In the genomic region with DNA sequence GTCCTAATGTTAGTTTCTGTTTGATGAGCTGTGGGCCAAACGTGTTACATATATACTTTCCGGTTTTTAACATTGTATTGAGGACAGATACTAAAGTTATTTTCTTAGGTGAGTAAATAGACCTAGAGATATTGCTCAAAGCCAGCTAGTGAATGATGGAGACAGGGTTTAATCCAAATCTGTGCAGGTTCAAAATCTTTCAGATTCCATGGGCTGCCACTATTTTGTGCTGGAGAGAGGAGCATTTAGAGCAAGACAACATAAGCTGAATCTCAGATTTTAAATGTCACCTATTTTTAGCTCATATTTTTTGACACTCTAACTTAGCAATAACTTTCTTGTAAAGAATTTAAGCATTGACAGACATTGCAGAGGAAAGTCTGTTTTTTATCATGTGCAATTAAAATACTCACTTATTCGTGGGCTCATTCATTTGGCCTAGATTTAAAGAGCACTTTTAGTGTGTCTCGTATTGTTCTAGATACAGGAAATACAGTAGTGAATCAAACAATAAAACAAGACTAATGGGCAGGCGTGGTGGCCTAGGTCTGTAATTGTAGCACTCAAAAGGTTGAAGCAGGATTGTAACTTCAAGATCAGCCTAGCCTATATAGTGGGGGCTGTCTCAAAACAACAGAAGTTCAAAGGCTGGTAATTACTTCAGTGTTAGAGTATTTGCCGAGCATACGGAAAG, we compare ENCODE assay signal across 9 mouse cellular contexts. TPM values are rescaled to one million over a fixed set of nuclear protein-coding genes. Genes with fewer than 3 reads are reported as not detected.
DNase-seq lines count a peak whose midpoint lies in the region; ATAC-seq and TF ChIP-seq lines count a peak whose summit lies in the region.
"Had no signal": no experiment of that assay in that cellular context is flagged by ENCODE, and none has a peak within 500 bp of the region (broad histone marks: within the 10 kb centered on the region; RNA-seq: fewer than 3 reads in every experiment).

No protein-coding gene starts in this region.

- no peaks in the 10 kb centered on the region for H3K27me3 ChIP-seq in heart, postnatal 0 days (ENCODE audit: control insufficient read depth, insufficient read depth, low read length)
- H3K27me3 ChIP-seq in MEL (ENCODE audit: control insufficient read depth in 1 of 2, insufficient read depth in 2 of 2, low read length in 2 of 2): no peaks in the 10 kb centered on the region
- no peaks in the 10 kb centered on the region for H3K27me3 ChIP-seq in hindbrain, embryonic 13.5 days
- H3K27me3 ChIP-seq in midbrain, embryonic 12.5 days: no peaks in the 10 kb centered on the region

- H3K79me2 ChIP-seq in MEL (ENCODE audit: control insufficient read depth, insufficient read depth, low read length, poor library complexity): peaks cover 68% of the 10 kb centered on the region

- H3K27ac ChIP-seq in heart, postnatal 0 days (ENCODE audit: low read depth): peak overlapping the region; percentile 98
- no peak overlapping the region for H3K27ac ChIP-seq in MEL (ENCODE audit: control insufficient read depth, low read depth, low read length)
- H3K27ac ChIP-seq in hindbrain, embryonic 13.5 days: peak overlapping the region; percentile 96
- H3K27ac ChIP-seq in midbrain, embryonic 12.5 days (replicated peaks): peak overlapping the region; percentile 89; the same call in 1 of the 2 replicates

- peak overlapping the region; percentile 93; the same call in 1 of the 2 replicates for H3K9ac ChIP-seq in heart, postnatal 0 days (replicated peaks; ENCODE audit: low read depth, low read length)
- peak overlapping the region; percentile 75 for H3K9ac ChIP-seq in MEL (ENCODE audit: control insufficient read depth, low read depth, low read length, poor library complexity, severe bottlenecking)
- H3K9ac ChIP-seq in hindbrain, embryonic 13.5 days: peak overlapping the region; percentile 94
- peak overlapping the region; percentile 84; the same call in 1 of the 2 replicates for H3K9ac ChIP-seq in midbrain, embryonic 12.5 days (replicated peaks)

- H3K4me2 ChIP-seq in heart, postnatal 0 days (ENCODE audit: low read depth, low read length): peak overlapping the region; percentile 89
- peak overlapping the region; percentile 91 for H3K4me2 ChIP-seq in hindbrain, embryonic 13.5 days
- H3K4me2 ChIP-seq in midbrain, embryonic 12.5 days (replicated peaks): peak overlapping the region; percentile 75

- ATAC-seq in heart, postnatal 0 days (ENCODE audit: insufficient read depth, low read depth): no peak
- ATAC-seq in hindbrain, embryonic 13.5 days (ENCODE audit: low FRiP score): no peak
- ATAC-seq in midbrain, embryonic 12.5 days (ENCODE audit: low FRiP score, low read depth): no peak
- ATAC-seq in megakaryocyte-erythroid progenitor cell, adult 5-6 weeks (replicated peaks; ENCODE audit: low FRiP score, low TSS enrichment, poor library complexity, severe bottlenecking): no peak

- H3K4me3 ChIP-seq in heart, postnatal 0 days (ENCODE audit: low read depth, low read length): peak overlapping the region; percentile 84
- peak overlapping the region; percentile 83 to 90 for H3K4me3 ChIP-seq in MEL (ENCODE audit: control insufficient read depth in 1 of 2, insufficient read depth in 1 of 2, low read depth in 2 of 2, low read length in 2 of 2)
- H3K4me3 ChIP-seq in hindbrain, embryonic 13.5 days: peak overlapping the region; percentile 71
- H3K4me3 ChIP-seq in midbrain, embryonic 12.5 days: peak overlapping the region; percentile 72

- TF ChIP-seq EP300 in heart, postnatal 0 days (IDR thresholded peaks at IDR 0.05; ENCODE audit: low read depth): no peak
- no peak for TF ChIP-seq EP300 in MEL (IDR thresholded peaks at IDR 0.05; ENCODE audit: low read depth in 1 of 2, low read length in 2 of 2)

- TF ChIP-seq CTCF in heart, postnatal 0 days (IDR thresholded peaks at IDR 0.05; ENCODE audit: low read depth): no peak
- no peak for TF ChIP-seq CTCF in MEL (IDR thresholded peaks at IDR 0.05 in 2 of 3, conservative IDR thresholded peaks at IDR 0.05 in 1 of 3; ENCODE audit: control insufficient read depth in 1 of 3, insufficient read depth in 1 of 3, low read depth in 2 of 3, low read length in 3 of 3, poor library complexity in 1 of 3, severe bottlenecking in 1 of 3)

- H3K4me1 ChIP-seq in heart, postnatal 0 days (ENCODE audit: control insufficient read depth, insufficient read depth): peaks cover 17% of the 10 kb centered on the region
- peaks cover 14 to 18% of the 10 kb centered on the region in 2 experiments for H3K4me1 ChIP-seq in MEL (ENCODE audit: control insufficient read depth in 1 of 2, insufficient read depth in 2 of 2, low read length in 2 of 2)
- H3K4me1 ChIP-seq in hindbrain, embryonic 13.5 days (replicated peaks): peaks cover 64% of the 10 kb centered on the region
- H3K4me1 ChIP-seq in midbrain, embryonic 12.5 days: peaks cover 31% of the 10 kb centered on the region

- DNase-seq in heart, postnatal 0 days (ENCODE audit: low spot score): no peak
- DNase-seq in heart, adult 18-20 months: no peak
- DNase-seq in MEL (ENCODE audit: low read depth, low spot score): no peak
- DNase-seq in gastrocnemius, postnatal 36 days: no peak
- DNase-seq in gastrocnemius, postnatal 10 days: no peak

- intact Hi-C loops in gastrocnemius, postnatal 36 days (cut with DNase I): no loop called here

- H3K9me3 ChIP-seq in heart, postnatal 0 days (replicated peaks; ENCODE audit: control insufficient read depth, low read length): no peaks in the 10 kb centered on the region
- no peaks in the 10 kb centered on the region for H3K9me3 ChIP-seq in MEL (replicated peaks; ENCODE audit: insufficient read depth, low read length)
- H3K9me3 ChIP-seq in hindbrain, embryonic 13.5 days: no peaks in the 10 kb centered on the region
- no peaks in the 10 kb centered on the region for H3K9me3 ChIP-seq in midbrain, embryonic 12.5 days

- WGBS in heart, postnatal 0 days: 35% methylated on average over 7 of the region's 7 CpGs
- 57% methylated on average over 7 of the region's 7 CpGs for WGBS in hindbrain, embryonic 13.5 days
- 58% methylated on average over 7 of the region's 7 CpGs for WGBS in midbrain, embryonic 12.5 days

- H3K36me3 ChIP-seq in heart, postnatal 0 days (replicated peaks; ENCODE audit: control insufficient read depth, insufficient read depth, low read length): peaks cover 13% of the 10 kb centered on the region
- H3K36me3 ChIP-seq in MEL (ENCODE audit: control insufficient read depth in 1 of 2, insufficient read depth in 2 of 2, low read length in 2 of 2): peaks cover 5 to 34% of the 10 kb centered on the region in 2 experiments
- H3K36me3 ChIP-seq in hindbrain, embryonic 13.5 days: peaks cover 19% of the 10 kb centered on the region
- H3K36me3 ChIP-seq in midbrain, embryonic 12.5 days: peaks cover 13% of the 10 kb centered on the region

- TF ChIP-seq POLR2A in MEL (IDR thresholded peaks at IDR 0.05; ENCODE audit: control insufficient read depth in 1 of 2, insufficient read depth in 1 of 2, low read depth in 1 of 2, low read length in 2 of 2, poor library complexity in 1 of 2): no peak

- TF ChIP-seq RAD21 in MEL (IDR thresholded peaks at IDR 0.05; ENCODE audit: low read depth, low read length): no peak

RNA-seq across cellular contexts. Expression of a gene that starts 0.7 kb away (rescaled TPM):
- 12.1 and 17.0 TPM in 2 replicates for total RNA-seq in heart, postnatal 0 days (2014; rRNA removed; ENCODE audit: low replicate concordance)
- polyA plus RNA-seq in heart, postnatal 0 days (2015; fragmentation: Nextera tagmentation; extraction: Ambion mirVana): 6.9 and 7.6 TPM in 2 replicates
- total RNA-seq in heart, adult 18-20 months (2021): 10 to 100 TPM; 28.4 to 29.7 TPM
- 39.6 and 40.3 TPM in 2 replicates for total RNA-seq in MEL (2012; rRNA removed)
- 10 to 100 TPM; 59.8 to 93.2 TPM for polyA plus RNA-seq in MEL (2012; ENCODE audit: insufficient read depth in 1 of 2, insufficient read length in 2 of 2, low read depth in 1 of 2, low replicate concordance in 2 of 2, missing spikeins in 1 of 2)
- 29.9 and 30.1 TPM in 2 replicates for polyA plus RNA-seq in hindbrain, embryonic 13.5 days (2015; fragmentation: Nextera tagmentation; extraction: Ambion mirVana)
- polyA plus RNA-seq in midbrain, embryonic 12.5 days (2016; fragmentation: Nextera tagmentation; extraction: Ambion mirVana): 37.5 and 42.2 TPM in 2 replicates
- 10 to 100 TPM; 21.9 to 23.1 TPM for total RNA-seq in gastrocnemius, postnatal 36 days (2021)
- 51.1 and 51.9 TPM in 2 replicates for total RNA-seq in megakaryocyte-erythroid progenitor cell, adult 5-6 weeks (2014; fragmentation: Nextera tagmentation)
- 46.0 and 52.5 TPM in 2 replicates for total RNA-seq in megakaryocyte-erythroid progenitor cell, adult 5-6 weeks (2017)
- 10 to 100 TPM; 30.3 to 35.3 TPM for total RNA-seq in gastrocnemius, postnatal 10 days (2021)

RNA-seq across cellular contexts. Expression of a gene that starts 0.9 kb away (rescaled TPM):
- total RNA-seq in heart, postnatal 0 days (2014; rRNA removed; ENCODE audit: low replicate concordance): 62.5 and 101 TPM in 2 replicates
- 58.9 and 64.3 TPM in 2 replicates for polyA plus RNA-seq in heart, postnatal 0 days (2015; fragmentation: Nextera tagmentation; extraction: Ambion mirVana)
- total RNA-seq in heart, adult 18-20 months (2021): 10 to 100 TPM; 52.7 to 55.7 TPM
- 75.5 and 81.4 TPM in 2 replicates for total RNA-seq in MEL (2012; rRNA removed)
- 10 to 100 TPM in 1 of 2 experiments, not detected in 1; 68.1 TPM for polyA plus RNA-seq in MEL (2012; ENCODE audit: insufficient read depth in 1 of 2, insufficient read length in 2 of 2, low read depth in 1 of 2, low replicate concordance in 2 of 2, missing spikeins in 1 of 2)
- 87.1 and 87.8 TPM in 2 replicates for polyA plus RNA-seq in hindbrain, embryonic 13.5 days (2015; fragmentation: Nextera tagmentation; extraction: Ambion mirVana)
- 49.1 and 53.8 TPM in 2 replicates for polyA plus RNA-seq in midbrain, embryonic 12.5 days (2016; fragmentation: Nextera tagmentation; extraction: Ambion mirVana)
- total RNA-seq in gastrocnemius, postnatal 36 days (2021): 10 to 100 TPM; 40.7 to 41.1 TPM
- 42.1 and 49.5 TPM in 2 replicates for total RNA-seq in megakaryocyte-erythroid progenitor cell, adult 5-6 weeks (2014; fragmentation: Nextera tagmentation)
- 44.9 and 45.7 TPM in 2 replicates for total RNA-seq in megakaryocyte-erythroid progenitor cell, adult 5-6 weeks (2017)
- total RNA-seq in gastrocnemius, postnatal 10 days (2021): 10 to 100 TPM; 47.5 to 48.2 TPM

RNA-seq across cellular contexts. Expression of a gene that starts 15.1 kb away (rescaled TPM):
- total RNA-seq in heart, postnatal 0 days (2014; rRNA removed; ENCODE audit: low replicate concordance): 105 and 108 TPM in 2 replicates
- 86.4 and 91.2 TPM in 2 replicates for polyA plus RNA-seq in heart, postnatal 0 days (2015; fragmentation: Nextera tagmentation; extraction: Ambion mirVana)
- total RNA-seq in heart, adult 18-20 months (2021): 100 to 1,000 TPM; 203 to 219 TPM
- total RNA-seq in MEL (2012; rRNA removed): 80.5 and 85.9 TPM in 2 replicates
- polyA plus RNA-seq in MEL (2012; ENCODE audit: insufficient read depth in 1 of 2, insufficient read length in 2 of 2, low read depth in 1 of 2, low replicate concordance in 2 of 2, missing spikeins in 1 of 2): 10 to 100 TPM; 75.8 to 77.6 TPM
- 64.9 and 67.2 TPM in 2 replicates for polyA plus RNA-seq in hindbrain, embryonic 13.5 days (2015; fragmentation: Nextera tagmentation; extraction: Ambion mirVana)
- polyA plus RNA-seq in midbrain, embryonic 12.5 days (2016; fragmentation: Nextera tagmentation; extraction: Ambion mirVana): 79.0 and 80.0 TPM in 2 replicates
- total RNA-seq in gastrocnemius, postnatal 36 days (2021): 100 to 1,000 TPM; 212 to 228 TPM
- 91.6 and 110 TPM in 2 replicates for total RNA-seq in megakaryocyte-erythroid progenitor cell, adult 5-6 weeks (2014; fragmentation: Nextera tagmentation)
- 55.5 and 72.4 TPM in 2 replicates for total RNA-seq in megakaryocyte-erythroid progenitor cell, adult 5-6 weeks (2017)
- total RNA-seq in gastrocnemius, postnatal 10 days (2021): 100 to 1,000 TPM; 136 to 138 TPM

RNA-seq across cellular contexts. Expression of a gene that starts 44.2 kb away (rescaled TPM):
- total RNA-seq in heart, postnatal 0 days (2014; rRNA removed; ENCODE audit: low replicate concordance): 0.19 TPM in 1 of 2 replicates, not detected in the other
- polyA plus RNA-seq in heart, postnatal 0 days (2015; fragmentation: Nextera tagmentation; extraction: Ambion mirVana): 0.18 and 0.22 TPM in 2 replicates
- total RNA-seq in heart, adult 18-20 months (2021): under 1 TPM; 0.37 to 0.49 TPM
- 0.73 and 1.6 TPM in 2 replicates for total RNA-seq in MEL (2012; rRNA removed)
- 1 to 10 TPM in 1 of 2 experiments, not detected in 1; 1.1 TPM for polyA plus RNA-seq in MEL (2012; ENCODE audit: insufficient read depth in 1 of 2, insufficient read length in 2 of 2, low read depth in 1 of 2, low replicate concordance in 2 of 2, missing spikeins in 1 of 2)
- polyA plus RNA-seq in hindbrain, embryonic 13.5 days (2015; fragmentation: Nextera tagmentation; extraction: Ambion mirVana): 0.19 and 0.49 TPM in 2 replicates
- polyA plus RNA-seq in midbrain, embryonic 12.5 days (2016; fragmentation: Nextera tagmentation; extraction: Ambion mirVana): 0.24 and 0.29 TPM in 2 replicates
- under 1 TPM; 0.42 to 0.84 TPM for total RNA-seq in gastrocnemius, postnatal 36 days (2021)
- total RNA-seq in megakaryocyte-erythroid progenitor cell, adult 5-6 weeks (2014; fragmentation: Nextera tagmentation): 0.55 and 1.3 TPM in 2 replicates
- total RNA-seq in megakaryocyte-erythroid progenitor cell, adult 5-6 weeks (2017): 0.50 and 0.89 TPM in 2 replicates
- total RNA-seq in gastrocnemius, postnatal 10 days (2021): under 1 TPM; 0.36 to 0.59 TPM
- total RNA-seq: hematopoietic stem cell, adult 5-6 weeks had no signal

RNA-seq across cellular contexts. Expression of a gene that starts 53.3 kb away (rescaled TPM):
- total RNA-seq in heart, postnatal 0 days (2014; rRNA removed; ENCODE audit: low replicate concordance): not detected in 2 replicates
- 2.1 and 3.2 TPM in 2 replicates for polyA plus RNA-seq in heart, postnatal 0 days (2015; fragmentation: Nextera tagmentation; extraction: Ambion mirVana)
- total RNA-seq in heart, adult 18-20 months (2021): 1 to 10 TPM in 1 of 2 experiments, under 1 TPM in 1; 0.89 to 1.6 TPM
- total RNA-seq in MEL (2012; rRNA removed): 0.15 and 0.16 TPM in 2 replicates
- polyA plus RNA-seq in MEL (2012; ENCODE audit: insufficient read depth in 1 of 2, insufficient read length in 2 of 2, low read depth in 1 of 2, low replicate concordance in 2 of 2, missing spikeins in 1 of 2): under 1 TPM in 1 of 2 experiments, not detected in 1; 0.54 TPM
- polyA plus RNA-seq in hindbrain, embryonic 13.5 days (2015; fragmentation: Nextera tagmentation; extraction: Ambion mirVana): 2.5 and 3.3 TPM in 2 replicates
- 1.4 and 2.3 TPM in 2 replicates for polyA plus RNA-seq in midbrain, embryonic 12.5 days (2016; fragmentation: Nextera tagmentation; extraction: Ambion mirVana)
- total RNA-seq in gastrocnemius, postnatal 36 days (2021): under 1 TPM in 1 of 2 experiments, not detected in 1; 0.74 TPM
- total RNA-seq in megakaryocyte-erythroid progenitor cell, adult 5-6 weeks (2014; fragmentation: Nextera tagmentation): not detected in 2 replicates
- total RNA-seq in megakaryocyte-erythroid progenitor cell, adult 5-6 weeks (2017): 1.2 TPM in 1 of 2 replicates, not detected in the other
- total RNA-seq in gastrocnemius, postnatal 10 days (2021): 1 to 10 TPM; 1.1 to 1.2 TPM
